Mouse (Mus musculus): ENCODE results near the gene Ifna12. TPM values are rescaled to one million over a fixed set of nuclear protein-coding genes. Genes with fewer than 3 reads are reported as not detected.

Ifna12 gene
- polyA plus RNA-seq (2012; fragmentation: generic; extraction: Trizol) = not detected

GRCm38 (mm10) chr4:88603276-88603675 lies at the start of gene Ifna12:
TSS of gene Ifna12 (minus strand) at chr4:88603376.
- H3K27me3 ChIP-seq (ENCODE audit: control insufficient read depth, insufficient read depth, insufficient read length) = no peaks in the 10 kb centered on the region
- H3K4me3 ChIP-seq = no peak within 1 kb of the TSS
- no peaks in the 10 kb centered on the region for H3K36me3 ChIP-seq (ENCODE audit: control insufficient read depth, insufficient read depth)
- no peak within 1 kb of the TSS for H3ac ChIP-seq (ENCODE audit: control insufficient read depth, insufficient read length)
- no peak within 1 kb of the TSS for H3K4me2 ChIP-seq (ENCODE audit: low read depth)
- no peaks in the 10 kb centered on the region for H3K79me2 ChIP-seq (ENCODE audit: control insufficient read depth, insufficient read depth)
- TF ChIP-seq TCF12 (IDR thresholded peaks at IDR 0.05; ENCODE audit: insufficient read depth, poor library complexity, severe bottlenecking) = no peak
- no peak for TF ChIP-seq SRF (IDR thresholded peaks at IDR 0.05; ENCODE audit: control insufficient read depth, insufficient read length, low read depth)
- TF ChIP-seq REST (IDR thresholded peaks at IDR 0.05; ENCODE audit: insufficient read depth, insufficient read length) = no peak
- no peak for TF ChIP-seq E2F4 (IDR thresholded peaks at IDR 0.05; ENCODE audit: insufficient read depth)
- no peak for TF ChIP-seq USF1 (IDR thresholded peaks at IDR 0.05; ENCODE audit: low read depth)
- no peak for TF ChIP-seq POLR2AphosphoS2 (IDR thresholded peaks at IDR 0.05; ENCODE audit: insufficient read length, low read depth)
- TF ChIP-seq MYOG (IDR thresholded peaks at IDR 0.05; ENCODE audit: control insufficient read depth in 1 of 3, insufficient read depth in 1 of 3, insufficient read length in 2 of 3, low read depth in 2 of 3) = no peak
- no peak for TF ChIP-seq POLR2A (IDR thresholded peaks at IDR 0.05; ENCODE audit: insufficient read length, low read depth)
- no peak for TF ChIP-seq MAX (IDR thresholded peaks at IDR 0.05; ENCODE audit: low read depth)
- TF ChIP-seq TCF3 (IDR thresholded peaks at IDR 0.05; ENCODE audit: insufficient read length, low read depth) = no peak

- no peaks in the 10 kb centered on the region for H3K79me2 ChIP-seq (ENCODE audit: control insufficient read depth, insufficient read depth)
- no peaks in the 10 kb centered on the region for H3K36me3 ChIP-seq (ENCODE audit: control insufficient read depth, insufficient read depth)
- H3ac ChIP-seq (ENCODE audit: control insufficient read depth, insufficient read length) = no peak within 1 kb of the TSS
- no peaks in the 10 kb centered on the region for H3K27me3 ChIP-seq (ENCODE audit: control insufficient read depth, insufficient read depth, insufficient read length)
- H3K4me3 ChIP-seq = no peak within 1 kb of the TSS
- no peak within 1 kb of the TSS for H3K4me2 ChIP-seq (ENCODE audit: low read depth)
- no peak for TF ChIP-seq USF1 (IDR thresholded peaks at IDR 0.05; ENCODE audit: low read depth)
- TF ChIP-seq POLR2AphosphoS2 (IDR thresholded peaks at IDR 0.05; ENCODE audit: insufficient read length, low read depth) = no peak
- TF ChIP-seq E2F4 (IDR thresholded peaks at IDR 0.05; ENCODE audit: insufficient read depth) = no peak
These were observed 41.2 kb upstream of the Ifna12 start, which contains the start of gene Ifna13 for GRCm38 (mm10) chr4:88644359-88644758. TSS of gene Ifna13 (minus strand) at chr4:88644459.

GRCm38 (mm10) chr4:88642526-88642925 lies 39.4 kb upstream of the Ifna12 start:
- Histone ChIP-seq H3K79me2 (ENCODE audit: control insufficient read depth, insufficient read depth) (no peaks in the 10 kb centered on the region), H3ac (ENCODE audit: control insufficient read depth, insufficient read length) (no peak overlapping the region), H3K36me3 (ENCODE audit: control insufficient read depth, insufficient read depth) (no peaks in the 10 kb centered on the region), H3K4me3 (no peak overlapping the region), H3K4me2 (ENCODE audit: low read depth) (no peak overlapping the region), H3K27me3 (ENCODE audit: control insufficient read depth, insufficient read depth, insufficient read length) (no peaks in the 10 kb centered on the region)
- TF ChIP-seq TCF12 (IDR thresholded peaks at IDR 0.05; ENCODE audit: insufficient read depth, poor library complexity, severe bottlenecking) = no peak
- no peak for TF ChIP-seq MAX (IDR thresholded peaks at IDR 0.05; ENCODE audit: low read depth)
- no peak for TF ChIP-seq MYOD1 (IDR thresholded peaks at IDR 0.05; ENCODE audit: control insufficient read depth in 1 of 3, insufficient read length in 2 of 3, low read depth in 2 of 3)
- no peak for TF ChIP-seq TCF3 (IDR thresholded peaks at IDR 0.05; ENCODE audit: insufficient read length, low read depth)
- no peak for TF ChIP-seq POLR2A (IDR thresholded peaks at IDR 0.05; ENCODE audit: insufficient read length, low read depth)
- no peak for TF ChIP-seq POLR2AphosphoS2 (IDR thresholded peaks at IDR 0.05; ENCODE audit: insufficient read length, low read depth)
- no peak for TF ChIP-seq REST (IDR thresholded peaks at IDR 0.05; ENCODE audit: insufficient read depth, insufficient read length)

- peak overlapping the region; percentile 82 for H3K4me2 ChIP-seq (ENCODE audit: low read depth)
- H3ac ChIP-seq (ENCODE audit: control insufficient read depth, insufficient read length) = no peak overlapping the region
- H3K27me3 ChIP-seq (ENCODE audit: control insufficient read depth, insufficient read depth, insufficient read length) = no peaks in the 10 kb centered on the region
- H3K4me3 ChIP-seq = peak overlapping the region; percentile 32
- H3K36me3 ChIP-seq (ENCODE audit: control insufficient read depth, insufficient read depth) = no peaks in the 10 kb centered on the region
- no peaks in the 10 kb centered on the region for H3K79me2 ChIP-seq (ENCODE audit: control insufficient read depth, insufficient read depth)
- TF ChIP-seq E2F4 (IDR thresholded peaks at IDR 0.05; ENCODE audit: insufficient read depth) (no peak), POLR2AphosphoS2 (IDR thresholded peaks at IDR 0.05; ENCODE audit: insufficient read length, low read depth) (no peak)
These were observed 38.1 kb upstream of the Ifna12 start for GRCm38 (mm10) chr4:88641077-88641831.

- H3K4me2 ChIP-seq (ENCODE audit: low read depth) = peak overlapping the region; percentile 82
- H3K4me3 ChIP-seq = peak overlapping the region; percentile 32
- H3K36me3 ChIP-seq (ENCODE audit: control insufficient read depth, insufficient read depth) = no peaks in the 10 kb centered on the region
- TF ChIP-seq E2F4 (IDR thresholded peaks at IDR 0.05; ENCODE audit: insufficient read depth) (no peak), TCF3 (IDR thresholded peaks at IDR 0.05; ENCODE audit: insufficient read length, low read depth) (no peak), USF1 (IDR thresholded peaks at IDR 0.05; ENCODE audit: low read depth) (no peak), MYOD1 (IDR thresholded peaks at IDR 0.05; ENCODE audit: control insufficient read depth in 1 of 3, insufficient read length in 2 of 3, low read depth in 2 of 3) (no peak), POLR2AphosphoS2 (IDR thresholded peaks at IDR 0.05; ENCODE audit: insufficient read length, low read depth) (no peak), CEBPB (IDR thresholded peaks at IDR 0.05; ENCODE audit: insufficient read depth, poor library complexity, severe bottlenecking) (no peak), REST (IDR thresholded peaks at IDR 0.05; ENCODE audit: insufficient read depth, insufficient read length) (no peak), TCF12 (IDR thresholded peaks at IDR 0.05; ENCODE audit: insufficient read depth, poor library complexity, severe bottlenecking) (no peak), POLR2A (IDR thresholded peaks at IDR 0.05; ENCODE audit: insufficient read length, low read depth) (no peak), MAX (IDR thresholded peaks at IDR 0.05; ENCODE audit: low read depth) (no peak), SRF (IDR thresholded peaks at IDR 0.05; ENCODE audit: control insufficient read depth, insufficient read length, low read depth) (no peak), MYOG (IDR thresholded peaks at IDR 0.05; ENCODE audit: control insufficient read depth in 1 of 3, insufficient read depth in 1 of 3, insufficient read length in 2 of 3, low read depth in 2 of 3) (no peak)
- H3ac ChIP-seq (ENCODE audit: control insufficient read depth, insufficient read length) = no peak overlapping the region
- H3K79me2 ChIP-seq (ENCODE audit: control insufficient read depth, insufficient read depth) = no peaks in the 10 kb centered on the region
- H3K27me3 ChIP-seq (ENCODE audit: control insufficient read depth, insufficient read depth, insufficient read length) = no peaks in the 10 kb centered on the region
These were observed 37.5 kb upstream of the Ifna12 start for GRCm38 (mm10) chr4:88640704-88641076.

Measured in myocyte (in vitro differentiated cells).